Mouse (Mus musculus) CD4-positive helper T cell, adult 2 months (primary cell): ENCODE data around the gene Fam131b.

Source experiments
- DNase-seq: peaks from one replicate; pipeline ENCODE4 v3.0.0-alpha.2; 2012; ENCODE audit warnings: low read depth, missing footprints, low spot score

The Fam131b gene

DNA sequence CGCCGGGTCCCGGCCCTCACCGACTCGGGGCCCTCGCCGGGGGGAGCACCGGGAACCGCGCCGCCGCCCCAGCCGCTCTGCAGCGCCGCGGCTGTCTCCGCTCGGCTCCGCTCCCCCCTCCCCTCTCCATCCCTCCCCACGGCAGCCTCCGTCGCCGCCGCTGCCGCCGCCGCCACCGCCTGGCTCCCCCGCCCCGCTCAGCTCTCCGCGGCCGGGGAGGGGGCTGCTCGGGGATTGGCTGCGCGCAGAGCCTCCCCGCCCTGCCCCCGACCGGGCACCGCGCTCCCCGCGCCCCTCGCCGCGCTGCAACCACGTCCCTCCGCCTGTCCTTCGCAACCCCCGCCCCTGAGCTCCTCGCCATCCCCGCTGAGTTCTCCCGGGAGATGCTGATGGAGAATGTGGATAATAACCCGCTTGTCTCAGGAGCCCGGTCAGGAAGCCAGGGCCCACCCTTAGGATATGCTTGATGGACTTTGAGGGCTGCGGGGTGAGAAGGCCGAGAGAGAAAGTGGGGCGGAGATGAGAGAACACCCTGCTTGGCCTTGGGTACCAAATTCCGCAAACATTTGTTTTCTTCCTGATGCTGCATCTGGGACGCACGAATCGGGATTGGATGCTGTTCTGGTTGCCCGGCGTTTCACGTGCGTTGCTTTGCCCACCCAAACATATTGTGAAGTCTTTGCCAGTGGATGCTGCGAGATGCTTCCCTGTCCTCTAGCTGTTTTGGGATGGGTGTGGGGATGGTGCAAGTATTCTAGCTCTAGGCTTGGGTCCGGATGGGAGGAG lies at the start of gene Fam131b:
Gene Fam131b (minus strand): TSS at position 162 of the 786 bp plus-strand sequence.
- DNase-seq: peak; percentile 63

DNA sequence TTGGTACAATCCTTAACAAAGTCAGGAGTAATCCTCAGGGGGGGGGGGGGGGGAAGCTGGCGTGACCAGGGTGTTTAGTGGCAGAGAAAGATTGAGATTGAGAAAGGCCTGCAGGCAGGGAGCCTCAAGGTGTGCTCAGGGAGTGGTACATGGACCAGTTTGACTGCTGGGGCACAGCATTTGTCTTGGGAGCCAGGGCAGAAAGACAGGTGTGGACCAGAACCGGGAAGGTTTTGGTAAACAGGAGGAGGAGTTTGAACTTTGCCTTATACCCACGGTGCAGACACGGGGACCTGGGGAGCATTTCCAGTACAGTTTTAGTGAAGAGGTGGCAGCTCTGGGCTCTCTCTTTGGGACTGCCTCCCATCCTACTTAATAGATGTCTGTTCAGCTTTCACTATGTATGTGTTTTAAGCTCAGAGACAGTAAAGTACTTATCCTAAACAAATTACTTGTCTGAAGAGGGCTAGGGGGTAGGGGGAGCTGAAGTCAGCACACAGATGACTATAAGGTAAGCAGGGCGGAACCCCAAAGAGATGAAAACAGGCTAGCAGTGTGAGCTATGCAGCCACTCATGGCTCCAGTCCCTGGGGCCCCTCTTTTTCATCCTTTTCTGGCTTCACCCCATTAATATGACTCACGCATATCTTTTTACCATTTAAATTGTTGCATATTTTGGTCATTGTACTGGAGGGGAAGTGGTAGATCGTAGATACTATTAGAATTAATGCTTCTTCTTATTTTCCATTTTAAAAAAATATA lies 49.4 kb upstream of the Fam131b start:
- no peak for DNase-seq

DNA sequence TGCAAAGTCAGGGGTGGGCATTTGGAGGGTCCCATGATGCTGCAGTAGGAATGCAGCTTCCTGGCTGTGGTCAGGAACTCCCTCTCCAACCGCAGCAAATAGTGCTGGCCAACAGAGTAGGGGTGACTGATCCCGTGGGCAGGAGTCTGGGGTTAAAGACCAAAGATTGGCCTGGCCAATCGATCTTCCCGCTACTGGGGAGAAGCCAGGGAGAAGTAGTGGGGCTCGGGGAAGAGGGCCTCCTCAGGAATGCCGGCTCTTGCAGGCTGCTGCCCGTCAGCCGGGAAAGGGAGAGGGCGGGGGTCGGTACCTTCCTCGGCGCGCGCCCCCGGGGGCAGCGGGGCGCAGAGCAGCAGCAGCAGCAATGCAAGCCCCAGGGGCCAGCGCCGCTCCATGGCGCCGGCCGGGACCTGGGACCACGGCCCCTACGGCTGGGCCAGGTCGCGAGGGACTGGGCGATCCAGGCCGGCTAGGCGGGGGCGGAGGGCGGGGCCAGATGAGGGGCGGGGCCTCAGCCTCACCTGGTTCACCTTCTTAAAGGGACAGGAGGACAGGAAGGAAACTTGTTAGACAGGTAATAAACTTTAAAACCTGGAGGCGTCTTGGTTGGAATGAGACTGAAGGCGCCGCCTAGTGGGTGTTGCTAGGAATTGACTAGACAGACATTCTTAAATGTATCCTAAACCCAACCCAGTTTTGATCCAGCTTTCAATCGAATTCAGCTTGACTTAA lies 48.5 kb upstream of the Fam131b start, which contains the start of gene Epha1:
Gene Epha1 (minus strand): TSS at position 453 of the 732 bp plus-strand sequence.
- DNase-seq: peak; percentile 72

- DNase-seq: no peak
These were observed 48.0 kb upstream of the Fam131b start for GRCm38 (mm10) chr6:42372421-42372815.

DNA sequence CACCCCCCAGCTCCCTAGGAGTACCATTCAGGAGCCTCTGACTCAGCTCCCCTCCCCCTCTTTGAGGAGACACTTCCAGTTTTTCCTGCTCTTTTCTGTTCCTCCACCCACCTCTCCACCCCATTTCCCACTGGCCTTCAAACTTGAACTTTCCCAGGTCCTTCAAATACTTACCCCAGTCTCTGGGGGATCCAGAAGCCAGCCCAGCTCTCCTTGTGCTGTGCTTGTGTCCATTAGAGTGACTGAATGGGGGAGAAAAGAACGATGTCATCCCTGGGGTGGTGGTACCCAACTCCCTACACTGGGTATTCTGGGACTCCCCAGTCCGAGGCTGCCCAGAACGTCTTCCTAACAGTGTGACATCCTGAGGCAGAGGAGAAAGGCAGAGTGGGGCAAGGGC lies 47.6 kb upstream of the Fam131b start:
- DNase-seq: no peak

GRCm38 (mm10) chr6:42370630-42371363 lies 46.4 kb upstream of the Fam131b start:
- no peak for DNase-seq

DNA sequence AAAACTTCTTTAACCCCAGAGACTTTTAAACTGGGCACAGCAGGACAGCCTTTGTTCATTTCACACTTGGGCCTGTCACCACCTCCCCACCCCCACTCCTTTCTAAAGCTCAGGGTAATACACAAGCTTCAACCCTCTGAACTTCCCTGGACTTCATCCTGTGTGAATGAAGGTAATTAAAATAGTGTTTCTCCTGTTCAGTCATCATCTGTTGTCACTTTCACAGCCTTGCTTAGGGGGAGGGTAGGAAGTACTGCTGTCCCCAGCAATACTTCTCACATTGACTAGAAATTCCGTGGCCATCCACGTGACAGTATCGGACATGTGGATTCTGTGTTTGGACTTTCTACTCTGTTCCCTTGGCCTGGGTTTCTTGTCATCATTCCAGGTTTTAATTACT lies 45.4 kb upstream of the Fam131b start:
- no peak for DNase-seq

DNA sequence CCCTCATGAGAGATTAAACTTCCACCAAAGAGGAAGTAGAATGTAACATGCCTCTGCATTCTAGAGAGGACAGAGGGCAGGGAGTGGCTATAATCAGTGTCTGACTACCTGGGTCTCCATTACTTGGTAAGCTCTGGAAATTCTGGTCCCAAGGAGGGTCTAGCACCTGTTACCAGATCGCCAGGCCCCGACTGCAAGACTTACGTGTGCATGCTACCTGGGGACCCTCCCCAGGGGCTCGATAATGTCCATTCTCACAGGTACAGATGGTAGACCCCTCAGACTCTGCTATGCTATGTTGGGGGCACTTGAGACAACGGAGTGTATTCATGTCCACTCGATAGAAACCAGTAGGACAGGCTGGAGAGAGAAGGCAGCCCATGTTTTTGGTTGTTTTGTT lies 40.8 kb upstream of the Fam131b start:
- DNase-seq: no peak

- DNase-seq: no peak
These were observed 40.2 kb upstream of the Fam131b start for GRCm38 (mm10) chr6:42364607-42365006.

GRCm38 (mm10) chr6:42364066-42364465 lies 39.6 kb upstream of the Fam131b start:
- DNase-seq: no peak

DNA sequence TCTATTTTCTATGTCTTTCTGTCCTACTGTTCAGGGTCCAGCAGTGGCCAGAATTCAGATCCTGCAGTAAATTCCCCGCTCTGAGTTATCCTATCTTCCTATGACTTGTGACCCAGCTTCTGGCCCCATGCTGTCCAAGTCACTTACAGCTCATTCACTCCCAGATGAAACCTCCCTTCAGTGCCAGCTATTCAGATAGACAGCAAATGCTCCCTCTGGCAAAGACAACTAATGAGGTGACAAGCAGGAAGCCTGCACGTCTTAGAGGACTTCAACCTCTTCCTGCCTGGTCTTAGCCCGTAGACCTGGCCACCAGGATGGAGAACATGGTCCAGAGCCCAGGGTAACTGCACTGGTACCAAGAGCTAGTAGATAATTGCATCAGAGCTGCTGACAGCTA lies 38.5 kb upstream of the Fam131b start:
- no peak for DNase-seq

- DNase-seq: no peak
These were observed 38.1 kb upstream of the Fam131b start for GRCm38 (mm10) chr6:42362497-42362896.

DNA sequence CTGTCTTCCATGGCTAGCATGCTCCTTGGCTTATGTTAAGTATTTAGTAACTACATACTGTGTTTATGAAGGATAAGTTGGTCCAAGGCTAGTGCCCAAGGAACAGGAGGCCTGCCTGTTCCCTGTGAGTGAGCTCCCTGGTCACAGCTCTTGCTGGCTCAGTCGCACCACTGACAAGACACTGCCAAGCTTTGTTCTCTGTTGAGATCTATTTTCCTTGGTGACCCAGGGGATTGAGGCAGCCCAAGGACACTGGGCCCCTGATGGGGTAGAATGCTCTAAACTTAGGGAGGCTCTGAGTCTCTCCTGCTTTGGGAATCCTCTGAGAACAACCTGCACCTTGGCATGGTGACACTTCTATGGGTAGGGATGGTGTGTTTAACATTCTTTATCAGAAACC lies 37.6 kb upstream of the Fam131b start:
- DNase-seq: no peak

DNA sequence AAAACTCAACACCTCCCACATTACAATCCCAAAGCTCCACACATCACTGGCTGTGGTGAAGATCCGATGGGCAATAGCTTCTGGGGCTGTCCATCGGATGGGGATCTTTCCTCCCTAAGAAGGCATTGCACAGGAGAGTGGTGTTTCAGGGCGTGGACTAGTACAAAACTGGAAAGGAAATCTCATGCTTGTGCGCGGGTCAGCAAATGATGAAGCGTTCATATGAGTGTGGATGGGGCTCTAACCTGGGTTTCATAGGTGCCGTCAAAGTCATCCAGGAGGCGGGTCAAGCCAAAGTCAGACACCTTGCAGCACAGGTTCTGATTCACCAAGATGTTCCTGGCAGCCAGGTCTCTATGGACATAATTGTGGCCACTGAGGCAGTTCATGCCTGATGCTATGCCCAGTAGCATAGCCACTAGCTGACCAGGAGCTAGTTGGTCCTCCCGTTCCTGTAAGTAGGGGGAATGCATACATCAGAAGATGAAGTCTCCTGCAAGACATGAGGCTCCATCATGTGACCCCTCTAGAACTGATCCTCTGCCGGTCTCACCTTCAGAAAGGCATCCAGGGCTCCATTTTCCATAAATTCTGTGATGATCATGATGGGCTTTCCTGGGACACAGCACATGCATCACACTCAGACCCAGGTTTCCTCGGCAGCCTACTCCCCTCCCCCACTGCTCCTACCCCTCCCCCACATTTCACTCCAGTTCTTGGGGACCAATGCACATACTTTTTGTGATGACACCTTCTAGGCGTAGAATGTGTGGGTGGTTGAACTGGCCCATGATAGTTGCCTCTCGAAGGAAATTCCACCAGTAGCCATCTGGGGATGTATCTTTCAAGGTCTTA lies 36.8 kb upstream of the Fam131b start:
- DNase-seq: no peak

- no peak for DNase-seq
These were observed 35.9 kb upstream of the Fam131b start for GRCm38 (mm10) chr6:42360231-42360840.

DNA sequence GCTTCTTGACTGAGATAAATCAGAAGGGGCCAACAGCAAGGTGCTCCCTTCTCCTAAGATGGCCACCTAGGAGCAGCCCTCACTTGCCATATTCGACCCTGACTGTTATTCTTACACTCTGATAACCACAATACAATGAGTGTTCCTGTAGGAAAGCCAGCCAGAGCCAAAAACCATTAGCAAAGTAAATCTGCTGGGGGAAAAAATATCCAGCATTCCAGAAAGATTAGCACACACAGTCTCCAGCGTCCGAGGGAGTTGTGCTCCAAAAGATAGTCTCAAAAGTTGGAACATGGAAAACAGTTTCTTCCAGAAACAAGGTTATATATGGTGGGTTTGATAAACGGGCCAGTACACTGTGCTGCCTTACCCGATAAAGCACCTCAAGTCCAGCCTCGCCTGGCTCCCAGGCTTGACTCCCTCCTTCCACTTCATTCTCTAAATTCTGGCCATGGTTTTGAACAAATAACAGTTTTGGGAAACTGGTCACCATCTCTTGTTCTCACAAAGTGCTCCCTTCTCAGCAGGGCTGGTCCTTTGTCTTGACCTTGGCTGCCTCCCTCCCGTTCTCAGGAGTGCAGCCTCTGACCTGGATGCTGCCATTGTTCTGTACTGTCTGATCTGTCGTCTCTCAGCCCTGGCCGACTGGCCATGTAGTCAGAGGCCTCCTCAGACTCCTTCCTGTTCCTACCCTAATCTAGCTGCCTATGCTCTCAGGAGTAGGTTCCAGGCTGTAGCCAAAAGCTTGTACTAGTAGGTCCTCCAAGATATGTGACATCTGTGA lies 35.1 kb upstream of the Fam131b start:
- DNase-seq: no peak

- DNase-seq: no peak
These were observed 34.5 kb upstream of the Fam131b start for GRCm38 (mm10) chr6:42358901-42359300.

GRCm38 (mm10) chr6:42357901-42358300 lies 33.5 kb upstream of the Fam131b start:
- no peak for DNase-seq

DNA sequence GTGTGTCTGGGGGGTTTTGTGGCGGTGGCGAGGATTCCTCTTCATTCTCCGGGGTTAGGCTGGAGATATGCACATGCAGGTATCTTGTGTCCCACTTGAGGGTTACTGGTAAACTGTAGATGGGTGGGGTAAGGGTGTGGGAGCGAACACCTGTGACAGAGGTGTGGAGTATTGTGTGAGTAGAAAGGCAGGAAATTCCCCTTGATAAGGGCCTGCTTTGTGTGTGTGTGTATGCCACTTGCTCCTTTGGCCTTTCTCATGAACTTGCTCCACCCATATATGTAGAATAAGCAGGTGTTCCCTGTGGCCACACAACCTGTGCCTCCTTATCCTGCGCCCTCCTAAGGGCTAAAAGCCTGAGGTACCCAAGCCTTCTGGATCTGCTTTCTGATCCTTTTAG lies 32.5 kb upstream of the Fam131b start:
- no peak for DNase-seq
